In genomic region chr9:113411638-113412037, GRCm38 (mm10) we compare ENCODE assay signal across 23 mouse cellular contexts.
DNase-seq lines count a peak whose midpoint lies in the region; ATAC-seq lines count a peak whose summit lies in the region.
"Had no signal": no experiment of that assay in that cellular context is flagged by ENCODE, and none has a peak within 500 bp of the region (broad histone marks: within the 10 kb centered on the region; RNA-seq: fewer than 3 reads in every experiment).

No protein-coding gene starts in this region.

- peak; percentile 50; the same call in 1 of the 2 replicates for ATAC-seq in embryonic facial prominence, embryonic 14.5 days (ENCODE audit: low read depth)
- no peak for ATAC-seq in midbrain, embryonic 11.5 days (ENCODE audit: low FRiP score)
- no peak for ATAC-seq in midbrain, embryonic 15.5 days (replicated peaks)
- no peak for ATAC-seq in heart, embryonic 11.5 days (replicated peaks; ENCODE audit: insufficient number of reproducible peaks, low FRiP score, low TSS enrichment)
- ATAC-seq: intestine, postnatal 0 days; Patski had no signal

- no peak overlapping the region for H3K4me2 ChIP-seq in embryonic facial prominence, embryonic 14.5 days (ENCODE audit: low read depth, low read length)
- no peak overlapping the region for H3K4me2 ChIP-seq in midbrain, embryonic 11.5 days
- no peak overlapping the region for H3K4me2 ChIP-seq in midbrain, embryonic 15.5 days
- H3K4me2 ChIP-seq in heart, embryonic 11.5 days = no peak overlapping the region
- H3K4me2 ChIP-seq: embryonic facial prominence, embryonic 15.5 days; heart, embryonic 13.5 days; hindbrain, embryonic 12.5 days; hindbrain, embryonic 15.5 days had no signal

- H3K27ac ChIP-seq in embryonic facial prominence, embryonic 14.5 days (replicated peaks; ENCODE audit: low read depth, low read length) = no peak overlapping the region
- H3K27ac ChIP-seq in embryonic facial prominence, embryonic 10.5 days (replicated peaks) = no peak overlapping the region
- no peak overlapping the region for H3K27ac ChIP-seq in midbrain, embryonic 11.5 days (ENCODE audit: low read depth, low read length)
- H3K27ac ChIP-seq in midbrain, embryonic 15.5 days = no peak overlapping the region
- no peak overlapping the region for H3K27ac ChIP-seq in heart, embryonic 11.5 days (ENCODE audit: low read depth, low read length)
- H3K27ac ChIP-seq: embryonic facial prominence, embryonic 15.5 days; heart, embryonic 13.5 days; hindbrain, embryonic 12.5 days; hindbrain, embryonic 15.5 days had no signal

- no peak overlapping the region for H3K4me3 ChIP-seq in embryonic facial prominence, embryonic 14.5 days (ENCODE audit: low read depth, low read length)
- no peak overlapping the region for H3K4me3 ChIP-seq in embryonic facial prominence, embryonic 10.5 days
- no peak overlapping the region for H3K4me3 ChIP-seq in midbrain, embryonic 11.5 days (ENCODE audit: low read depth, low read length)
- H3K4me3 ChIP-seq in midbrain, embryonic 15.5 days = no peak overlapping the region
- H3K4me3 ChIP-seq in heart, embryonic 11.5 days (ENCODE audit: low read depth, low read length) = no peak overlapping the region
- H3K4me3 ChIP-seq: embryonic facial prominence, embryonic 15.5 days; heart, embryonic 13.5 days; hindbrain, embryonic 12.5 days; hindbrain, embryonic 15.5 days had no signal

- 0 out of 2 replicates have a peak, but pooled peaks cover 11% of the 10 kb centered on the region for H3K4me1 ChIP-seq in embryonic facial prominence, embryonic 14.5 days (ENCODE audit: control insufficient read depth, insufficient read depth, low read length)
- peaks cover 14% of the 10 kb centered on the region for H3K4me1 ChIP-seq in embryonic facial prominence, embryonic 10.5 days
- H3K4me1 ChIP-seq in midbrain, embryonic 11.5 days (ENCODE audit: control insufficient read depth, insufficient read depth, low read length) = peaks cover 8% of the 10 kb centered on the region
- peaks cover 5% of the 10 kb centered on the region for H3K4me1 ChIP-seq in midbrain, embryonic 15.5 days
- H3K4me1 ChIP-seq in heart, embryonic 11.5 days (ENCODE audit: control insufficient read depth, insufficient read depth, low read length) = no peaks in the 10 kb centered on the region
- H3K4me1 ChIP-seq: embryonic facial prominence, embryonic 15.5 days had no signal

- WGBS in embryonic facial prominence, embryonic 14.5 days = 79% methylated on average over 4 of the region's 4 CpGs
- WGBS in embryonic facial prominence, embryonic 10.5 days = 84% methylated on average over 4 of the region's 4 CpGs
- 79% methylated on average over 4 of the region's 4 CpGs for WGBS in midbrain, embryonic 11.5 days
- WGBS in midbrain, embryonic 15.5 days = 74% methylated on average over 4 of the region's 4 CpGs
- WGBS in heart, embryonic 11.5 days (ENCODE audit: insufficient replicate concordance) = 78% methylated on average over 4 of the region's 4 CpGs

- no peaks in the 10 kb centered on the region for H3K36me3 ChIP-seq in embryonic facial prominence, embryonic 14.5 days (ENCODE audit: control insufficient read depth, insufficient read depth, low read length)
- no peaks in the 10 kb centered on the region for H3K36me3 ChIP-seq in embryonic facial prominence, embryonic 10.5 days (replicated peaks)
- no peaks in the 10 kb centered on the region for H3K36me3 ChIP-seq in midbrain, embryonic 11.5 days (ENCODE audit: control insufficient read depth, insufficient read depth, low read length)
- no peaks in the 10 kb centered on the region for H3K36me3 ChIP-seq in midbrain, embryonic 15.5 days (replicated peaks)
- no peaks in the 10 kb centered on the region for H3K36me3 ChIP-seq in heart, embryonic 11.5 days (ENCODE audit: control insufficient read depth, insufficient read depth, low read length)
- H3K36me3 ChIP-seq: embryonic facial prominence, embryonic 15.5 days; heart, embryonic 13.5 days; hindbrain, embryonic 12.5 days; hindbrain, embryonic 15.5 days had no signal

- H3K27me3 ChIP-seq in embryonic facial prominence, embryonic 14.5 days (replicated peaks; ENCODE audit: control insufficient read depth, insufficient read depth, low read length) = no peaks in the 10 kb centered on the region
- no peaks in the 10 kb centered on the region for H3K27me3 ChIP-seq in embryonic facial prominence, embryonic 10.5 days (replicated peaks; ENCODE audit: low read depth, poor library complexity, severe bottlenecking)
- H3K27me3 ChIP-seq in midbrain, embryonic 11.5 days (ENCODE audit: control insufficient read depth, insufficient read depth, low read length) = no peaks in the 10 kb centered on the region
- no peaks in the 10 kb centered on the region for H3K27me3 ChIP-seq in midbrain, embryonic 15.5 days (replicated peaks)
- no peaks in the 10 kb centered on the region for H3K27me3 ChIP-seq in heart, embryonic 11.5 days (ENCODE audit: control insufficient read depth, insufficient read depth, low read length)
- H3K27me3 ChIP-seq: embryonic facial prominence, embryonic 15.5 days; heart, embryonic 13.5 days; hindbrain, embryonic 12.5 days; hindbrain, embryonic 15.5 days; Patski had no signal

- H3K9ac ChIP-seq in embryonic facial prominence, embryonic 14.5 days (ENCODE audit: low read depth, low read length) = no peak overlapping the region
- no peak overlapping the region for H3K9ac ChIP-seq in midbrain, embryonic 11.5 days (ENCODE audit: low read length)
- no peak overlapping the region for H3K9ac ChIP-seq in midbrain, embryonic 15.5 days
- no peak overlapping the region for H3K9ac ChIP-seq in heart, embryonic 11.5 days (ENCODE audit: low read depth, low read length)
- H3K9ac ChIP-seq: embryonic facial prominence, embryonic 15.5 days; heart, embryonic 13.5 days; hindbrain, embryonic 12.5 days; hindbrain, embryonic 15.5 days had no signal

- no peaks in the 10 kb centered on the region for H3K9me3 ChIP-seq in embryonic facial prominence, embryonic 14.5 days (ENCODE audit: control insufficient read depth, low read length)
- H3K9me3 ChIP-seq in embryonic facial prominence, embryonic 10.5 days = no peaks in the 10 kb centered on the region
- H3K9me3 ChIP-seq in midbrain, embryonic 11.5 days (ENCODE audit: control insufficient read depth, low read length) = no peaks in the 10 kb centered on the region
- H3K9me3 ChIP-seq in midbrain, embryonic 15.5 days = no peaks in the 10 kb centered on the region
- no peaks in the 10 kb centered on the region for H3K9me3 ChIP-seq in heart, embryonic 11.5 days (replicated peaks; ENCODE audit: control insufficient read depth, low read length)
- H3K9me3 ChIP-seq: embryonic facial prominence, embryonic 15.5 days; heart, embryonic 13.5 days; hindbrain, embryonic 12.5 days; hindbrain, embryonic 15.5 days had no signal

- peak; percentile 32 for DNase-seq in embryonic facial prominence, embryonic 14.5 days (ENCODE audit: low spot score)
- no peak for DNase-seq in embryonic facial prominence, embryonic 10.5 days (ENCODE audit: low spot score)
- peak; percentile 72 for DNase-seq in midbrain, embryonic 11.5 days (ENCODE audit: low spot score, missing footprints)
- peak; percentile 9 for DNase-seq in retina, postnatal 7 days (ENCODE audit: low read depth, low spot score)
- DNase-seq: adrenal gland, postnatal 10 days; adrenal gland, postnatal 36 days; cerebellum, adult 11-12 months; cerebellum, adult 8-10 months; cerebellum, postnatal 10 days; cerebellum, postnatal 36 days; embryo, embryonic 11 days; gastrocnemius, postnatal 25 days; heart, adult 18-20 months; heart, postnatal 14 days; heart, postnatal 4 days had no signal
